ENCODE assay signal across 9 mouse cellular contexts in the genomic region with DNA sequence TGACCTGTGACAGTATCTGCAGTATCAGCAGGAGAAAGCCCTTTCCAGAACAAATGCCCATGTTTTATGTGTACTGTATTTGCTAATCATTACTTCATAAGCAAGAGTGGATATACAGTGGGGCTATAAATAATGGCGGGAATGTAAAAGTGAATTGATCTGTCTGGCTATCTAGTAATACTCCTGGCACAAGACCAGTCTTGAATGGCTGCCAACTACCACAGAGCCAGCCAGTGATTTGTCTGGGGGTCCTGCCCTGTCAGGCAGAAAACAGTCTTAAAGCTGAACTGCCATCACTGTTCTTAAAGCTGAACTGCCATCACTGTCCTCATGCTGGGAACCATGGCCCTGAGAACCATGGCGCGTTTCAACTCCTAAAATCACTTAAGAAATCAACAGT.
A peak's percentile ranks its signal among the peaks of the same experiment; 100 is the strongest.
DNase-seq lines count a peak whose midpoint lies in the region; ATAC-seq and TF ChIP-seq lines count a peak whose summit lies in the region.
"Had no signal": no experiment of that assay in that cellular context is flagged by ENCODE, and none has a peak within 500 bp of the region (broad histone marks: within the 10 kb centered on the region; RNA-seq: fewer than 3 reads in every experiment).

No protein-coding gene starts in this region.

- peak overlapping the region; percentile 26 for H3K4me2 ChIP-seq in heart, embryonic 13.5 days
- H3K4me2 ChIP-seq in lung, embryonic 15.5 days, result no peak overlapping the region
- H3K4me2 ChIP-seq in lung, postnatal 0 days (replicated peaks; ENCODE audit: low read depth, low read length), result no peak overlapping the region
- no peak overlapping the region for H3K4me2 ChIP-seq in forebrain, embryonic 13.5 days
- no peak overlapping the region for H3K4me2 ChIP-seq in midbrain, embryonic 16.5 days (ENCODE audit: low read length)

- H3K27ac ChIP-seq in heart, embryonic 13.5 days (replicated peaks), result peak overlapping the region; percentile 86
- no peak overlapping the region for H3K27ac ChIP-seq in heart, adult 2 months
- no peak overlapping the region for H3K27ac ChIP-seq in lung, embryonic 15.5 days
- H3K27ac ChIP-seq in lung, postnatal 0 days (ENCODE audit: low read length), result no peak overlapping the region
- peak overlapping the region; percentile 76 for H3K27ac ChIP-seq in forebrain, embryonic 13.5 days
- H3K27ac ChIP-seq in midbrain, embryonic 16.5 days (ENCODE audit: low read length), result no peak overlapping the region; the same call in 1 of the 2 replicates

- no peaks in the 10 kb centered on the region for H3K79me2 ChIP-seq in heart, adult 2 months (replicated peaks; ENCODE audit: control insufficient read depth, insufficient read depth, low read length)

- TF ChIP-seq POLR2A in heart, adult 2 months (IDR thresholded peaks at IDR 0.05; ENCODE audit: insufficient read depth, low read depth, low read length), result no peak

- H3K9ac ChIP-seq in heart, embryonic 13.5 days, result no peak overlapping the region
- no peak overlapping the region for H3K9ac ChIP-seq in heart, adult 2 months (ENCODE audit: low read depth, low read length)
- no peak overlapping the region for H3K9ac ChIP-seq in lung, embryonic 15.5 days
- no peak overlapping the region for H3K9ac ChIP-seq in lung, postnatal 0 days (replicated peaks; ENCODE audit: low read depth)
- H3K9ac ChIP-seq in forebrain, embryonic 13.5 days, result no peak overlapping the region
- H3K9ac ChIP-seq in midbrain, embryonic 16.5 days (ENCODE audit: low read depth, low read length), result no peak overlapping the region

- no peak for TF ChIP-seq CTCF in heart, adult 2 months (IDR thresholded peaks at IDR 0.05)
- TF ChIP-seq CTCF in lung, postnatal 0 days (IDR thresholded peaks at IDR 0.05), result no peak

- WGBS in heart, embryonic 13.5 days, result 54% methylated on average over 3 of the region's 3 CpGs
- WGBS in heart, adult 2 months, result 78% methylated on average over 3 of the region's 3 CpGs
- WGBS in lung, embryonic 15.5 days, result 64% methylated on average over 3 of the region's 3 CpGs
- 62% methylated on average over 3 of the region's 3 CpGs for WGBS in lung, postnatal 0 days
- 37% methylated on average over 3 of the region's 3 CpGs for WGBS in forebrain, embryonic 13.5 days
- 56% methylated on average over 3 of the region's 3 CpGs for WGBS in midbrain, embryonic 16.5 days

- peaks cover 86% of the 10 kb centered on the region for H3K4me1 ChIP-seq in heart, embryonic 13.5 days
- H3K4me1 ChIP-seq in heart, adult 2 months (ENCODE audit: control insufficient read depth, insufficient read depth, low read length), result no peaks in the 10 kb centered on the region; the same call in 1 of the 2 replicates
- H3K4me1 ChIP-seq in lung, embryonic 15.5 days, result peaks cover 13% of the 10 kb centered on the region; the same call in 1 of the 2 replicates
- H3K4me1 ChIP-seq in lung, postnatal 0 days (ENCODE audit: insufficient read depth, low read depth, low read length), result 0 out of 2 replicates have a peak, but pooled peaks cover under 1% of the 10 kb centered on the region
- H3K4me1 ChIP-seq in forebrain, embryonic 13.5 days, result peaks cover 75% of the 10 kb centered on the region
- H3K4me1 ChIP-seq in midbrain, embryonic 16.5 days (ENCODE audit: control insufficient read depth, insufficient read depth, low read length), result peaks cover 12% of the 10 kb centered on the region
- H3K4me1 ChIP-seq: megakaryocyte, embryonic 14.5 days had no signal

- no peak for ATAC-seq in heart, embryonic 13.5 days (ENCODE audit: extremely low read depth, insufficient number of reproducible peaks, low FRiP score, low TSS enrichment)
- ATAC-seq in lung, embryonic 15.5 days (ENCODE audit: borderline replicate concordance, extremely low read depth, low FRiP score, low TSS enrichment), result 0 out of 2 replicates have a peak, but pooled peaks have one; percentile 27
- no peak for ATAC-seq in lung, postnatal 0 days
- ATAC-seq in forebrain, embryonic 13.5 days, result peak; percentile 59
- 0 out of 2 replicates have a peak, but pooled peaks have one; percentile 43 for ATAC-seq in midbrain, embryonic 16.5 days

- H3K4me3 ChIP-seq in heart, embryonic 13.5 days, result no peak overlapping the region
- no peak overlapping the region for H3K4me3 ChIP-seq in heart, adult 2 months
- H3K4me3 ChIP-seq in lung, embryonic 15.5 days, result no peak overlapping the region
- H3K4me3 ChIP-seq in lung, postnatal 0 days (ENCODE audit: low read depth, low read length), result no peak overlapping the region
- no peak overlapping the region for H3K4me3 ChIP-seq in forebrain, embryonic 13.5 days
- no peak overlapping the region for H3K4me3 ChIP-seq in midbrain, embryonic 16.5 days (ENCODE audit: low read depth, low read length)
- H3K4me3 ChIP-seq: megakaryocyte, embryonic 14.5 days had no signal

- intact Hi-C loops in heart, adult 2 months (cut with DNase I), result no loop called here

- H3K9me3 ChIP-seq in heart, embryonic 13.5 days, result no peaks in the 10 kb centered on the region
- H3K9me3 ChIP-seq in lung, embryonic 15.5 days, result no peaks in the 10 kb centered on the region
- no peaks in the 10 kb centered on the region for H3K9me3 ChIP-seq in lung, postnatal 0 days (ENCODE audit: low read length)
- H3K9me3 ChIP-seq in forebrain, embryonic 13.5 days (replicated peaks), result no peaks in the 10 kb centered on the region
- no peaks in the 10 kb centered on the region for H3K9me3 ChIP-seq in midbrain, embryonic 16.5 days (replicated peaks; ENCODE audit: control insufficient read depth, low read length, poor library complexity, severe bottlenecking)

- no peak for DNase-seq in heart, adult 2 months
- DNase-seq in lung, postnatal 0 days (ENCODE audit: low spot score), result no peak
- DNase-seq in spleen, postnatal 36 days (ENCODE audit: low spot score in 2 of 2), result no peak
- no peak for DNase-seq in thymus, postnatal 0 days (ENCODE audit: low spot score)

- no peaks in the 10 kb centered on the region for H3K27me3 ChIP-seq in heart, embryonic 13.5 days (replicated peaks)
- H3K27me3 ChIP-seq in heart, adult 2 months (ENCODE audit: control insufficient read depth, insufficient read depth, low read length), result no peaks in the 10 kb centered on the region
- H3K27me3 ChIP-seq in lung, embryonic 15.5 days, result no peaks in the 10 kb centered on the region
- no peaks in the 10 kb centered on the region for H3K27me3 ChIP-seq in lung, postnatal 0 days (replicated peaks; ENCODE audit: insufficient read depth, low read length)
- no peaks in the 10 kb centered on the region for H3K27me3 ChIP-seq in forebrain, embryonic 13.5 days
- no peaks in the 10 kb centered on the region for H3K27me3 ChIP-seq in midbrain, embryonic 16.5 days (ENCODE audit: control insufficient read depth, insufficient read depth, low read depth, low read length)
- H3K27me3 ChIP-seq: megakaryocyte, embryonic 14.5 days had no signal

- peaks cover 5% of the 10 kb centered on the region; the same call in 1 of the 2 replicates for H3K36me3 ChIP-seq in heart, embryonic 13.5 days
- peaks cover 3% of the 10 kb centered on the region; the same call in 1 of the 2 replicates for H3K36me3 ChIP-seq in heart, adult 2 months (ENCODE audit: control insufficient read depth, insufficient read depth, low read length)
- H3K36me3 ChIP-seq in lung, embryonic 15.5 days, result no peaks in the 10 kb centered on the region
- H3K36me3 ChIP-seq in lung, postnatal 0 days (ENCODE audit: insufficient read depth, low read length), result no peaks in the 10 kb centered on the region
- H3K36me3 ChIP-seq in forebrain, embryonic 13.5 days (ENCODE audit: poor library complexity, severe bottlenecking), result 0 out of 2 replicates have a peak, but pooled peaks cover 4% of the 10 kb centered on the region
- no peaks in the 10 kb centered on the region for H3K36me3 ChIP-seq in midbrain, embryonic 16.5 days (ENCODE audit: control insufficient read depth, insufficient read depth, low read length)

- no peak for TF ChIP-seq EP300 in heart, adult 2 months (IDR thresholded peaks at IDR 0.05; ENCODE audit: insufficient read depth, low read depth, low read length)
- no peak for TF ChIP-seq EP300 in lung, postnatal 0 days (IDR thresholded peaks at IDR 0.05)

Comparison
In these comparisons a context has a peak if more than half of its experiments do, and no peak if none do; other contexts are left out.
1. ATAC-seq: peak in lung, embryonic 15.5 days (single experiment), forebrain, embryonic 13.5 days (single experiment) and midbrain, embryonic 16.5 days (single experiment); none in heart, embryonic 13.5 days (single experiment) and lung, postnatal 0 days (single experiment).
2. H3K27ac ChIP-seq: peak in heart, embryonic 13.5 days (single experiment) and forebrain, embryonic 13.5 days (single experiment); none in heart, adult 2 months (single experiment), lung, embryonic 15.5 days (single experiment), lung, postnatal 0 days (single experiment) and midbrain, embryonic 16.5 days (single experiment).